Mouse (Mus musculus) megakaryocyte, embryonic 14.5 days (primary cell): ENCODE data around the gene Vps8.

Experiments
- FLI1 ChIP-seq: IDR thresholded peaks from 2 replicates; pipeline ENCODE4 v1.6.1; 2012; ENCODE audit warnings: low read length, inconsistent platforms, mixed read lengths
- GATA1 ChIP-seq: IDR thresholded peaks from 3 replicates; pipeline ENCODE4 v1.6.1; 2012; ENCODE audit warnings: mixed read lengths, low read length, inconsistent platforms, borderline replicate concordance

- TF ChIP-seq GATA1 (no peak), FLI1 (no peak)
These were observed 47.8 kb upstream of the Vps8 start for GRCm38 (mm10) chr16:21375147-21375546.
